Mouse (Mus musculus): ENCODE measurements around the gene Pop4.
"Not testable (repeated sequence)": the region's sequence is repeated elsewhere in the genome, so short reads cannot be mapped to it uniquely, and the experiment has no call there.

Pop4 gene

GRCm38 (mm10) chr7:38270703-38271510 is at the start of gene Pop4:
Gene Pop4 (minus strand): TSS chr7:38271423.
- DNase-seq (ENCODE audit: low read depth, low spot score) = peak; percentile 85

GRCm38 (mm10) chr7:38320641-38321040 is 49.4 kb upstream of the Pop4 start:
- no peak for DNase-seq (ENCODE audit: low read depth, low spot score)

- DNase-seq (ENCODE audit: low read depth, low spot score) = not testable (repeated sequence)
These were observed 11.0 kb upstream of the Pop4 start for GRCm38 (mm10) chr7:38282192-38282591.

GRCm38 (mm10) chr7:38272551-38272950 is 1.3 kb upstream of the Pop4 start:
- no peak for DNase-seq (ENCODE audit: low read depth, low spot score)

GRCm38 (mm10) chr7:38271859-38272258 is 636 bp upstream of the Pop4 start:
- DNase-seq (ENCODE audit: low read depth, low spot score) = no peak

DNA sequence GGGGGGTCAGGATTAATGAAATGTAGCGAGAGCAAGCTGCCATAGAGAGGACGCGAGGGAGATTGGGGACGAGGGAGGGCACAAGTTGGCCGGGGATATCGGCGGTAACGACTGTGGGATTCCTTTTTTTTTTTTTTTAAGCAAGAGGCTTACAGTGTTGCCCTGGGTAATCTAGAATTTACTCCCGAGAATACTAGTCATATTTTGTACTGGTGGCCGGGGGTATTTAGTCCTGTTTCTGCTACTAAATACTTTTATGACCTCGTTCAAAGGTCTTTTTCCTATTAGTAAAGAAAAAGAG is 238 bp upstream of the Pop4 start:
- DNase-seq (ENCODE audit: low read depth, low spot score) = no peak

- peak; percentile 11 for DNase-seq (ENCODE audit: low read depth, low spot score)
These were observed 4.1 kb downstream of the Pop4 start for GRCm38 (mm10) chr7:38267006-38267680.

GRCm38 (mm10) chr7:38262406-38262805 is 8.8 kb downstream of the Pop4 start:
- DNase-seq (ENCODE audit: low read depth, low spot score) = peak; percentile 12

DNA sequence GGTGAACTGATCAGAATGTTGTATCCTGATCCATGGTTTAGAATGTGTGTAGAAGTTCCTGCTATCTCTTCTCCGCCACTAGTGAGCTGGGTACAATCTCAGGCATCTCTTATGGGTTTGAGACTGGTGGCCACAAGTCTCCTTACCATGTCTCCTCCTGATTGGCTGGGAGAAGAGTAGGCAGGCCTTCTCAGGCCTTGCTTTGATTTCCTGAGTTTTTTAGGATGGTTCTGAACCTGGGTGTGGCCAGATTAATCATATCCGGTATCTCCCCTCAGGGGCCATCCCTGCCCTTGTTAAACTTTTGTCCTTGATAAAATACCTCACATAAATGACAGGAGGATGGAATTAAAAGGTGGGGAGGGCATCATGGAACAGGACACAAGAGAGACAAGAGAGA is 11.6 kb downstream of the Pop4 start:
- DNase-seq (ENCODE audit: low read depth, low spot score) = no peak

- no peak for DNase-seq (ENCODE audit: low read depth, low spot score)
These were observed 17.8 kb downstream of the Pop4 start for GRCm38 (mm10) chr7:38253441-38253840.

DNA sequence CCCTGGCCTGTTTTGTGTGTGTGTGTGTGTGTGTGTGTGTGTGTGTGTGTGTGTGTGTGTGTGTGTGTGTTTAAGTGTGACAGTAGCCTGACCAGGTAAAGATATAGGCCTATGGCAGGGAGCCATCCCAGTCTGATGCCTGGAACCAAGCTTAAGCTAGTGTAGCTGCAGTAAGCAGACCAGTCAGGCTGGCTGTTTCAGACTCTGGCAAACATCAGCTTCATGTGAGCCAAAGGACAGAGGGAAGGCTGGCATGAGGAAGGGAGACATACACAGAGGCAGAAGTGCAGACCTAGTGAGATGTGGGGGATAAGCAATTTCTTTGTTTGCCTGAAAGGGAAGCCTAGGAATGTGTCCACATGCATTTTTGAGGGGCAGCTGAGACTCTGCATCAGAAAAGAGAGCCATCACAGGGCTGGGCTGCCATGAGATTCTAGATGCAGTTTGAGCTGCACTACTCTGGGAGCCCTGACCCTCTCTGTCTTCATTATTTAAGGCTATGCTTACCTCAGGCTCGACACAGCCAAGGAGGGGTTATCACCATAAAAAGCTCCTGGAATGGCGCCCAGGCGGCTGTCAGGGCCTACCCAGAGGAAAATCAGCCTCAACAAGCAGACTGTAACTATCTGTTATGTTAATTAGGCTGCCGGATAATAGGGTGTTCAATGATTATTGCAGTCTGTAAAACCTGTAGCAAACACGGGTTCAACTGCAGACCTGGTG is 19.6 kb downstream of the Pop4 start:
- no peak for DNase-seq (ENCODE audit: low read depth, low spot score)

DNA sequence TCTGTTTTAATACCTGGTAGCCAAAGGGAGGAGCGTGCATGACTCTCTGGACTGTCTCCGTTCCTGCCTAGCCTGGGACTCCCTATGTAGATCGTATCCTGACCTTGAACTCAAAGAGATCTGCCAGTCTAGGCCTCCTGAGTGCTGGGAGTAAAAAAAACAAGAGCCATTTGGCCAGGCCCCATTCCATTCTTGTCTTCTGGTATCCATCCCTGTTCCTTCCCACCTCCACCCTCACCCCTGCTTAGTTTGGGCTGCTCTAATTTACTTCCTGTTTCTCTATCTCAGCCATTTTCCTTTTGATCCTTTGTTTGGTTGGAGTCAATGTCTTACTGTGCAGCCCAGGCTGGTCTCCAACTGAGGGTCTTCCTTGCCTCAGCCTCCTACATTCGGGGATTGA is 28.8 kb downstream of the Pop4 start:
- no peak for DNase-seq (ENCODE audit: low read depth, low spot score)

GRCm38 (mm10) chr7:38237140-38237539 is 34.1 kb downstream of the Pop4 start:
- no peak for DNase-seq (ENCODE audit: low read depth, low spot score)

DNA sequence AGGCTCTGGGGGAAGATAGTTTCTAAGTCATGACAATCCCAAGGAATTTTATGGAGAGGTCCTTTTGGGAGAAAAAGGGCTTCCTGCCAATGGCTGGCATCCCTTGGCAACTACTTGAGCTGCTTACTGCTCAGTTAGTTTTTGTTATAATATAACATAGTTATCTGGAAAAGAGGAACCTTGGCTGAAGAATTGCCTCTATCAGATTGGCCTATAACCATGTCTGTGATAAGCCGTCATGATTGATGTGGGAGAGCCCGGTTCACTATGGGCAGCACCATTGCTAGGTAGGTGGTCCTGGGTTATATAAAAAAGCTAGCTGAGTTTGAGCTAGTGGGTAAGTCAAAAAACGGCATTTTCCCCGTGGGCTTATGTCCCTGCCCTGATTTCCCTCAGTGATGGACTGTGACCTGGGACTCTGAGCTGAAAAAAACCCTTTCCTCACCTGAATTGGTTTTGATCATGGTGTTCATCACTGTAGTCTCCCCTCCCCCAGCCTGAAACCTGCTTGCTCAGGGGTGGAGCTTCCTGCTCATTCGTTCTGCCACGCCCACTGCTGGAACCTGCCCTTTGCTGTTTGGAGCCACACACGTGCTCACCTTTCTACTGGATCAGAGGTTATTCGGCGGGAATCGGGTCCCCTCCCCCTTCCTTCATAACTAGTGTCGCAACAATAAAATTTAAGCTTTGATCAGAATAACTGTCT is 34.7 kb downstream of the Pop4 start:
- no peak for DNase-seq (ENCODE audit: low read depth, low spot score)

DNA sequence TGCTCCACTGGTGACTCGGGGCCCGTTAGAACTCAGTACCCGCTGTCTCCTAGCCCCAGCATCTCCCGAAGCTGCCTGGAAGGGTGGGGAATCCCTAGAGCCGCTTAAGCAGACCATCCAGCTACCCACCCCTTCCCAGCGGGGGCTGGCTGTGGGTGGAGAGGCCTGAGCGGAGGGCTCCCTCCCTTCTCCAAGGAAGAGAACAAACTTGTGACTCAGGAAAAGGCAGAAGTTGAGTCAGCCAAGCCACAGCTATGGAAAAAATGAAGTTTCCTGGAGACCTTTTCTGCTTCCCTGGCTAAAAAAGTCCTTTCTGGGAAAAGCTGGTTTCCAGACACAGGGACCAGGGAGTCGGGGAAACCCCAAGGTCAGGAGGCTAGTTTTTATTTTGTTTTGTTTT is 40.9 kb downstream of the Pop4 start:
- DNase-seq (ENCODE audit: low read depth, low spot score) = no peak

GRCm38 (mm10) chr7:38228329-38228728 is 42.9 kb downstream of the Pop4 start:
- DNase-seq (ENCODE audit: low read depth, low spot score) = no peak

- DNase-seq (ENCODE audit: low read depth, low spot score) = peak; percentile 23
These were observed 43.3 kb downstream of the Pop4 start, which contains the start of gene Plekhf1 for GRCm38 (mm10) chr7:38227900-38228298. Gene Plekhf1 (minus strand): TSS chr7:38228016.

DNA sequence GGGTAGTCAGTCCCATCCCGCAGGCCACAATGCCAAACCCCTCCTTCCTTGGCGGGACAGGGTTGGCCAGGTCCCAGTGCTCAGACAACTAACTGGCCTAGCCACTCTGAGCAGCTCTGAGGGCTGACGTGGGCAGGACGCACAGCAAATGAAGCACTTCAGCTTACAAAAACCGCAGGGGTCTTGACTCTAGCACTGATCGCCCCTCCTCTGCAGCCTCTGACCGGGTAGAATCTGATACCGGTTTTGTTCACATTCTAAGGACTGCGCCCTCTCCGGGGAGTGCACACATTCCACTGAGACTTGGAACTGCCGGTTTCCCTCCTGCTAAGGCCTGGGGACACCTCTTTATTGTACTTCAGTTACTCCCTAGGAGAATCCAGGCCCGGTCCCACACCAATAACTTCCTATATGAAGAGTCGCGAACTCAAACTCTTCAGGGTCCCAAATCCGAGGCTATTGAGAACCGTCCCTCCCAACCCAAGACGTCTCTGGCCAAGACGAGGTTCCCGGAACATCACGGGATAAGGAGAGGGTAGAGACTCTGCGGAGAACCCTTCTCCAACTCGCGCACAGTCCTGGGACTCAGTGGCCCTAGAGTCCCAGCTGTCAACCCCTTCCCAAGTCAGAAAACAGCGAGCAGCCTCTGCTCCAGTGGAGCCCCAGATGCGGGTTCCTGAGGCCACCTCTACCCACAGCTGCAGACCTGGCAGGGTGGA is 43.9 kb downstream of the Pop4 start:
- peak; percentile 12 for DNase-seq (ENCODE audit: low read depth, low spot score)

DNA sequence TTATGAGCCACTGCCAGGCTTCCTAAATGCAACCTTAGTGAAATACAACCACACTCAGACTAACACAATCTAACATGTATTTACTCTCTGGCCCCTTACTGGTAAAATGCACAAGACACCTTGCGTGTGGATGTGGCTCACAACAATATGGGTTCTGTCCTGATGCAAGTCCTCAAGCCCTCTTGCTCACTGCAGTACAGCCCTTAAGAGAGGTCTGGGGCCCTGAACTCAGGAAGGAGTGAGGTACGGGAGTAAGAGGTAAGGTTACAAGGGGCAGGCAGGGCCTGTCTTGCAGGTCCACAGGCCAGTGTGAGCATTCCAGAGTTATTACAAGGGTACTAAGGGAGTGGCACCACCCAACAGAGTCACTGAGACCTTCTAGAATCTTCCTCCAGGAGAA is 45.0 kb downstream of the Pop4 start:
- no peak for DNase-seq (ENCODE audit: low read depth, low spot score)

DNA sequence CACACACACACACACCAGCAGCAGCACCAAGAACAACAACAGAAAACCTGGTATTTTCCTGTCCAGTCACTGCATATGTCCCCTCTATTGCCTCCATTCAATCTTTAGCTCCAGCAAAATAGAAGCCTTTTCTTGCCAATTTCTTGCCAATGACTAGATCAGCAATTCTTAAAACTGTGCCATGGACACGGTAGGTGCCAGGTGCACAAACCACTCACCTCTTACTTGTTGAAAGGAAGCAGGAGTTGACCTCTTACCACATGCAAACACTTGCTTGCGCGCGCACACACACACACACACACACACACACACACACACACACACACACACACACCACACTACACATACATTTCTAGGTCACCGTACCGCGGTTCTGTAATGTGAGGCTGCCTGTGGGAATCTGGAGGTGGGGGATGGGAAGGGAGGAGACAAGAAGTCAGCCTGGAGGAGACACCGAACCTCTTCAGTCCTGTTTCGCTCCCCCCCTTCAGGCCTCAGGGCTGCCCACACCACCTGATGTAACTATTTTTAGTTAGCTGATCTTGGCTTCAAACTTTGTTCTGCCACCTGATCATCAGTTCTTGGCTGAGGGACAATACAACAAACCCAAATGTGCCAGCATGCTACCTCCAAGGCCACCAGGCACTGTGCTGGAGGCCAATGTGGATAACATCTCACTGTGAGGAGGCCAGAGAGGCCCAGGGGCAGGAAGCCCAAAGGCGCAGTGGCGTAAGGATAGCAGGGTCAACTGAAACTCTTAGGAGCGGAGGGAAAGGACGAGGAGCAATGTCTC is 46.5 kb downstream of the Pop4 start:
- no peak for DNase-seq (ENCODE audit: low read depth, low spot score)

GRCm38 (mm10) chr7:38220866-38221265 is 50.4 kb downstream of the Pop4 start:
- no peak for DNase-seq (ENCODE audit: low read depth, low spot score)

All from telencephalon, adult 2 months (tissue).